Mouse (Mus musculus): ENCODE data around the gene Pcgf2. TPM values are rescaled to one million over a fixed set of nuclear protein-coding genes. Genes with fewer than 3 reads are reported as not detected.

The Pcgf2 gene
- polyA plus RNA-seq, 1 experiment: 33.7 TPM

- no peak for DNase-seq (ENCODE audit: low read depth)
Measured at GRCm38 (mm10) chr11:97695712-97696401, 4.4 kb downstream of the Pcgf2 start.

DNA sequence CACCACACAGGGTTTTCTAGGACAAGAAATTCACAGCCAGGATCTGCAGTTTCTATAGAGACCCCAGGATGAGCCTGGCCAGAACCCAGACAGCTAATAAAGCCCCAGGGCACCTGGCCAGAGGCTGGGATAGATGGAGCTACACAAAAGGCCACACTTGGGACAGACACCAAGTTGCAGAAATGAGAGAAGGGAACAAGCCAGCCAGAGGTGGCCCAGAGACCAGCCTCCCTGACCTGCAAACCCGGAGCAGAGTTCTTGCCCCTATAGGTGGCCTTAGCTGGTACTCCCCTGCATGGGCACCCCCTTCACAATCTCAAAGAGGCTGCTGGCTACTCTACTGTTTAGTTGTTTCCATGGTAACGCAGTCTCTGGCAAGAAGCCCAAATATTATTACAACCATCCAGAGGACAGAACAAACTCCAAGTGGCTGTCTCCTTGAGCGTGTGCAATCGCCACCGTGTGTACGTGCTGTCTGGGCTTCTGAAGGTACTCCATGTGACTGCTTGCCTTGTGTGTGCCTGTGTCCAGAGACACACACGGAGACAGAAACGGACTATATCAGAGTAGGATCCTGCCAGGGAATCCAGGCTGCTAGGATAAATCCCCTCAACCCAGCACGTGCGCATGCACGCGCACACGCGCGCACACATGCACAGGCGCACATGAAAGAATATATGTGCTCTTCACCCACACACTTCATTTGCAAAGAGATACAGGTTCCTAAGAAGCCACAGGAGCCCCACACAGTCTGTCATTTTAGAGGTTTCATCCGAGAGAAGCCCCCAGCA is 5.2 kb downstream of the Pcgf2 start:
- DNase-seq (ENCODE audit: low read depth): no peak

DNA sequence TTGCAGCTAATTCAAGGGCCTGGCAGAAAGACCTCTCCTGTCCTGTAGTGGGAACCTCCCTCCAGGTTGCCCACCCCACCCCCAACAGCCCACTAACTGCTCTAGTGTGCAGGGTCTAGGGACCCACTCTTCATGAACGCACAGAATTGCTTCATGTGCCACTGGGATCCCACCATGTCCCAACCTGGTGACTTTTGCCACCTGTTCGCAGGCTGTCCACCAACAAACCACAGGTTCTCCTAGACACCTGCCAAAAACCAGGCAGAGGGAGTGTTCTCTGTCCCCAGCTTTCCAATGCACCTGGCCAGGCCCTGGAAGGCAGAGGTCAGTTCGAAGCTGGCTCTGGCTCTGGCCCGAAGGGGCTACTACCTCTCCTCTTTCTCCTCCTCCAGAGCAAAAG is 5.9 kb downstream of the Pcgf2 start:
- DNase-seq (ENCODE audit: low read depth): no peak

- no peak for DNase-seq (ENCODE audit: low read depth)
Measured at GRCm38 (mm10) chr11:97689861-97690260, 10.4 kb downstream of the Pcgf2 start.

- no peak for DNase-seq (ENCODE audit: low read depth)
Measured at GRCm38 (mm10) chr11:97687061-97687460, 13.2 kb downstream of the Pcgf2 start.

DNA sequence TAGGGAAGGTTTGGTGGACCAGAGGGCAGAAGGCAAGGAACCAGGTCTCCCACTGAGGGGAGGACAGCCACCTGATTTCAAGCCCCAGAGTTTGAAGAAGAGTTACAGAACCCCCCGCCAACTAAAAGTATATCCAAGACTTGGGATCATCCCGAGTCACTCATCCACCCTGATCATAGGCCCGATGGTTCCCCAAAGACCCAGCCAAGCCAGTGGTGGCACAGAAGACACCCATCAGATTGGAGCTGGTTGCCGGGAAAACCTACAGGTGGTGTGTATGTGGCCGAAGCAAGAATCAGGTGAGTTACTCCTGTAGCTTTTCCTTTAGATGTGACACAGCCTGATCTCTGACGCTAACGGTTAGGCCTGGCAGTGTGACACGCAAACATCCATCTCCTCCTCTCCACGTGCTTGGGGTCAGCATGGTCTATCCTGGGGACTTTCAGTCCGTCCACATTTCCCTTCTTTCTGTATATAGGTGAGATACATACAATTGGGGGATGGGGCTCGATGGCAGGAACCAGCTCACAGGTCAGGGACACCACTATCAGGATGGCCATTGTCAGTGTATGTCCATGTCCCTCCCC is 13.9 kb downstream of the Pcgf2 start:
- DNase-seq (ENCODE audit: low read depth): no peak

DNA sequence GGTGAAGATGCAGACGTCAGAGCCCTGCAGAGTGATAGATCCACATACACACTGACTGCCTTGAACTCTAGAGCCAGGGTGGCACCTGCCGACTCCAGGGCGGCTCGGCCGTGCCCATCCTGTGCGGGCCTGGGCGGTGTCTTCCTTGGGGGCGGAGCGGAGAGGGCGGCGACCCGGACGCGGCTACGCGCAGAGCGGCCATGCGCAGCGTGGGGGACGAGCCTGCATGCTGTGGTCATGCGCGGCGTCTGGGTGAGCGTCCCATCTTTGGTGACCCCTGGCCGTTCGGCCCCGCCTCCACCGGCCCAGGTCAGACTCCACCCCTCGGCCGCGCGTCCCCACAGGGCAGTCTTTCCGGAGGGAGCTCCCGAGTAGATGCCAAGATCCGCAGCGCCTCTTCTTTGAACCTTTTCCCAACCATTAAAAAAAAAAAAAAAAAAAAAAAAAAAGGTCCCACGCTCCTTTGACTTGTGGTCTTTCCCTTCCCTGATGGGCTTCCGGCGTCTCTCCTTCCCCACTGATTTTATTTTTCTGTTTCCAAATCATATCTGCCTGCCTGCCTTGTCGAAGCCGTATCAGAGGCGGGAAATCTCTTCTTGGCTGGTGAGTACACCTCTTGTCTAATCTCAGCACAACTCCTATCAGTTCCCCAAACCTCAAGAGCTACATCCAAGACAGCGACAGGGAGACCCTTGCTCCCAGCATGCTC is 14.5 kb downstream of the Pcgf2 start, which contains the start of gene Cisd3:
Gene Cisd3 (plus strand): TSS at position 214 of the 709 bp plus-strand sequence.
- DNase-seq (ENCODE audit: low read depth): no peak

DNA sequence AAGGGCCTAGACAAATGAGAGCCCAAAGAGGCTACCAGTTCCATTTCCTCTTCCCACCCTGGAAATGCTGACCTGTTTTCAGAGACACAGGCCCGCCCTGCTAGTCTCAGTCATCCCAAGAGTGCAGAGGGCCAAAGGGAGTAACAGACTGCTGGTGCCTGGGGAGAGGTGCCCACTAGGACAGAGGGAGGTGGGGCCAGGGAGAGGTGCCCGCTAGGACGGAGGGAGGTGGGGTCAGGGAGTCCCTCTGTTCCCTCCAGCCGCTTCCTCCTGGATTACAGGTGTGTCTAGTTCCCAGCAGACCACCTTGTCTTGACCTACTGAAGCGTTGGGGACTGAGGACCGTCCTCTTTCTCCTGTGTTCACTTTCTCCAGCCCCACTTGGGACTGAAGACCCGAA is 15.5 kb downstream of the Pcgf2 start:
- DNase-seq (ENCODE audit: low read depth): no peak

DNA sequence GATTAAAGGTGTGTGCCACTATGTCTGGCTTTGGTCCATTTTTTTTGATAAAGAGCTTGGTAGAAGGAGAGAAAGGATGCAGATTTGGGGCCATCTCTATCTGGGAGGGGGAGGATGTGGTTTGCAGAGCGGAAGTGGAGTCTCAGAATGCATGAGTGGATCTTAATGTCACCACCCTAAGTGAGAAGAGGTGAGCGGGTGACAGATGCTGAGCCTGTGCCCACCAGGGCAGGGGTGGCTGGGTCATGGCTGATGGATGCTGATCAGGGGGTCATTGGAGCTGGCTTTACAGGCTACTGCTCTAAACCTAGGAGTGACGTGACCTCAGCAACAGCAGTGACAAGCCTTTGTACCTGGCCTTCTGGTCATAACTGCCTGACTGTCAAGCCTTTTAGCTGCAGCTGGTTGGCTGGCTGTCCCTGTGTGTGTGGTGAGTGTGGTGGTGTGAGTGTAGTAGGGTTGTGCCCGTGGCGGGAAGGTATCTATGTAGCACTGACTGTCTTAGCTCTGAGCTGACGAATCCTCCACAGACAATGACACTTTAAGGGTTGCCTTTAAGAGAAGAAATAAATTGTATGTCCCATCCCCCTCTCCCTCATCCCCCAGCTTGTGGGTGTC is 16.1 kb downstream of the Pcgf2 start:
- no peak for DNase-seq (ENCODE audit: low read depth)

- DNase-seq (ENCODE audit: low read depth): no peak
Measured at GRCm38 (mm10) chr11:97682504-97683055, 17.7 kb downstream of the Pcgf2 start.

- DNase-seq (ENCODE audit: low read depth): no peak
Measured at GRCm38 (mm10) chr11:97680430-97680829, 19.9 kb downstream of the Pcgf2 start.

DNA sequence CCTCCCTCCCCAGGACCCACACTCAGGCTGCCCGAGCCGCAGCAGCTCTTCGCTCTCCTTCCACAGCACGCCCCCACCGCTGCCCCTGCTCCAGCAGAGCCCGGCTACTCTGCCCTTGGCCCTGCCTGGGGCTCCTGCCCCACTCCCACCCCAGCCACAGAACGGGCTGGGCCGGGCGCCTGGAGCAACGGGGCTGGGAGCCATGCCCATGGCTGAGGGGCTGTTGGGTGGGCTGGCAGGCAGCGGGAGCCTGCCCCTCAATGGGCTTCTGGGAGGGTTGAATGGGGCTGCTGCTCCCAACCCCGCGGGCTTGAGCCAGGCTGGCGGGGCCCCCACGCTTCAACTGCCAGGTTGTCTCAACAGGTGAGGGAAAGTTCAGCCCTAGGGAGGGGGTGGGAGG is 22.0 kb downstream of the Pcgf2 start:
- no peak for DNase-seq (ENCODE audit: low read depth)

GRCm38 (mm10) chr11:97677842-97678241 is 22.5 kb downstream of the Pcgf2 start:
- no peak for DNase-seq (ENCODE audit: low read depth)

GRCm38 (mm10) chr11:97677381-97677780 is 22.9 kb downstream of the Pcgf2 start:
- DNase-seq (ENCODE audit: low read depth): no peak

DNA sequence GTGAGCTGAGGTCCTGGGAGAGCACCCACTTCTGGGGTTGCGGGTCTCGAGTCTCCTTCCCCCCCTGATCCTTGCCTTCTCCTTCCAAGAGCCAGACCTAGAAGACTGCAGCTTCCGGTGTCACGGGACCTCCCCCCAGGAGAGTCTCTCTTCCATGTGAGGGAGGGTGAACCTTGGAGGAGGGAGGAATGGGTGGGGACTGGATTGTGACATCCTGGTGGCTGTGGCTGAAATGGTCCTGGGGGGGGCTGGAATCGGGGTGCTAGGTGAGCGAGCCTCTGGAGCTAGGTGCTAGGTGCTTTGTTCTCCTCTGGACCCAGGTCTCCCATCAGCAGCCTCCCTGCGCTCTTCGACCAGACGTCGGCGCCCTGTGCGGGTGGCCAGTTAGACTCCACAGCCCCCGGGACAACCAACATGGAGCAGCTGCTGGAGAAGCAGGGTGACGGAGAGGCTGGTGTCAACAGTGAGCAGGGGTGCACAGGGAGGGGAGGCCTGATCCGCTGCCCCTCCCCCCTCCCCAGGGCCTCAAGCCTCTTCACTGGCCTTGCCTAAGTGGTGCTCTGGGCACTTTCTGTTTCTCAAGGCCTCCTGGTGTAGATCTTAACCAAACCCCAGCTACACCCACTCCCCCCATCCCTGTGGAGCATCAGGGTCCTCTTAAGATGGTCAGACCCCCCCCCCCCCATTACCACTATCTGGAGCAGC is 24.1 kb downstream of the Pcgf2 start:
- DNase-seq (ENCODE audit: low read depth): no peak

DNA sequence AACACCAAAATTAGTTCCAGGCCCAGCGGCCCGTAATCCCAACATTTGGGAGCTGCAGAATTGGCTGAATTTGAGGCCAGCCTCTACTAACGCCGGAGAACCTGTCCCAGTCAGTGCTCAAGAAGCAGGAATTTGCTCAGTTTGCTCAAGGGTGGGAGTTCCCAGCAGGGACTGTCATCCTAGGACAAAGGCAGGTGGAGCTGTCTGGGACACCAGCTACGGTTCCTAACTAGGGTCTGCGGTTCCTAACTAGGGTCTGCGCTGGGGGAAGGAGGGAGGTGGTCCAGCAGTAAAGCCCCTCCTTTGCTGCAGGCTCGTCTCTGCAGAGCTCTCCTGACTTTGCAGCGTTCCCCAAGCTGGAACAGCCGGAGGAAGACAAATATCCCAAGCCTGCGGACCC is 27.1 kb downstream of the Pcgf2 start:
- DNase-seq (ENCODE audit: low read depth): no peak

- no peak for DNase-seq (ENCODE audit: low read depth)
Measured at GRCm38 (mm10) chr11:97671177-97671527, 29.1 kb downstream of the Pcgf2 start.

DNA sequence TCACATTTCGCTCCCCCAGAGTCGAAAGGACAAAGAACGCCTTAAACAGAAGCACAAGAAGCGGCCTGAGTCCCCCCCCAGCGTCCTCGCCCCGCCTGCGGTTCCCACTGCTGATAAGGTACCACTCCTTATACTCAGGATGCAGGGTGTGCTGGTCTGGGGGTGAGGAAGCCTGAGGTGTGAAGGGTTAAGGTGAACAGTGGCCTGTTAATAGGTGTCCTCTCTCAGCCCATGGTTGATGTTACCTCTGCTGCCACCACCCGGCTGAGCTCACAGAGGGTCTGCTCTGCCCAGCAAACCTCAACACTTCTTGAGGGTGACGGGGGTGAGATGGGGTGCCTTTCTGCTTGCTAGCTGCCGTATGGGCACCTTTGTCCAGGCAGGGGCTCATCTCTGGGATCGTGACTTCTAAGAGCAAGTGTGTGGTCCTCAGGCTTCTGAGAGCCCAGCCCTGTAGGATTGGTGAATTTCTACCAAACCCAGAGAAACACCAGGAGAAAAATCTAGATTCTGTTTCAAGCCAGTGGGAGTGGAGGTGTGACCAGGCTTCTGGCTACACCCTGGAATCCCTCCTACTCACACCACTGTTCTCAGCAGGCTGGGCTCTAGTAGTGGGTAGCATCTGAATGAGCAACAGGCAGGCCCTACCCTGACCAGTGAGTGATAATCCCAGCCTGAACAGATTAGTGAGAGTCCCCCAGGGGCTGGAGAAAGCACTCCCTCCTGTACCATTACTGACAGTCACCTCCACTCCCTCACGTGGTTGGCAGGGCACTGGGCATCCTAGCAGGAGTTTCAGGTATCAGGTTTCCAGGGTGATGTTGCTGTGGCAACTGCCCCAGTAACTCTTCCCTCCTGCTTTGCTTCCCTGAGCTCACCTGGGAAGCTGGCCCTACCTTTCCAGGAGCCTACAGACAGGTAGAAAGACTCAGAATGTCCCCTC is 29.8 kb downstream of the Pcgf2 start:
- no peak for DNase-seq (ENCODE audit: low read depth)

DNA sequence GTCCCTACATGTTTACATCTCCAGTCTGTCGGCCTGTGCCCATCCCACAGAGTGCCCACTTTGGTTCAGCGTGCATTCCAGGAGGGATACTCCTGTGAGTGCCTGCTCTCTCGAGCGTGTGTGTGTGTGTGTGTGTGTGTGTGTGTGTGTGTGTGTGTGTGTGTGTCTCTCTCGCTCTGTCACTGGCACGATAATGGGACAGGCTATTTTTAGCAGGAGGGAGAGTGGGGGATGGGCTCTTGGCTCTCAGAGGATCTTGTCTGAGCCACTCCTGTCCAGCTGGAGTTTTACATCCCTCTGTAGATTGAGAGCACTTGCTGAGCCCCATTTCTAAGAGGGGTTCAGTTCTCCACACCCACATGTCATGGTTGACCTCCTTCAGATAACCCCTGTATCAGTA is 30.5 kb downstream of the Pcgf2 start:
- no peak for DNase-seq (ENCODE audit: low read depth)

GRCm38 (mm10) chr11:97669268-97669667 is 31.0 kb downstream of the Pcgf2 start:
- no peak for DNase-seq (ENCODE audit: low read depth)
